Mouse (Mus musculus): ENCODE measurements around the gene Hoxd4. TPM values are rescaled to one million over a fixed set of nuclear protein-coding genes. Genes with fewer than 3 reads are reported as not detected.

The Hoxd4 gene
- polyA plus RNA-seq, 1 experiment: 0.63 TPM

DNA sequence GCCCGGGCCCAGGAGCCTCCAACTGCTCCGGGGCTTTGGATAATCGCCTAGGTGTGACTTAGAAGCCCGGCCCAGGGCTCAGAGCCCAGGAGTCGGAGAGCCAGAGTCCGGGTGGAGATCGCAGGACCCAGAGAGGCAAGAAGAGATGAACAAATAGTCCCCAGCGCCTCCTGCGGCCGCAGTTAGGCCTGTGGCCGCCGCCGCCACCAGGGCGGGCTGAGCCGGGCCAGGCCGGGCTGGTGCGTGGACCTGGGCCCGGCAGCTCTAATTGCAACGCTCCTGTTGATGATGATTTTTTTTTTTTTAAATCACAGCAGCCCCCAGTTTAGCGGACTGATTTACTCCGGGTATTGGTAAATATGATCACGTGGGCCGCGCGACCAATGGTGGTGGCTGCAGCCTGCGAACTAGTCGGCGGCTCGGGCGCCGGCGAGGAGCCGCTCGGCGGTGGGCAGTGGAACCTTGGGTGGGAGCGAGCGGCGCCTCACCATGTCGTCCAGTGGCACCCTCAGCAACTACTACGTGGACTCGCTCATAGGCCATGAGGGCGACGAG lies 14.1 kb upstream of the Hoxd4 start, which contains the start of gene Hoxd9:
Hoxd9 (plus strand) TSS at position 161 of the 555 bp plus-strand sequence.
- no peak within 1 kb of the TSS for H3K4me3 ChIP-seq (replicated peaks; ENCODE audit: extremely low read depth, low read depth, low read length)
- peaks cover 4% of the 10 kb centered on the region; the same call in 1 of the 2 replicates for H3K4me1 ChIP-seq (ENCODE audit: control insufficient read depth, insufficient read depth, low read length)
- no peak for DNase-seq
- no peak for TF ChIP-seq POLR2A (IDR thresholded peaks at IDR 0.05; ENCODE audit: borderline replicate concordance, extremely low read depth, low read depth, low read length)
- no peak for TF ChIP-seq CTCF (IDR thresholded peaks at IDR 0.05; ENCODE audit: insufficient read depth, low read length)
- WGBS: 3% methylated on average over 43 of the region's 43 CpGs

DNA sequence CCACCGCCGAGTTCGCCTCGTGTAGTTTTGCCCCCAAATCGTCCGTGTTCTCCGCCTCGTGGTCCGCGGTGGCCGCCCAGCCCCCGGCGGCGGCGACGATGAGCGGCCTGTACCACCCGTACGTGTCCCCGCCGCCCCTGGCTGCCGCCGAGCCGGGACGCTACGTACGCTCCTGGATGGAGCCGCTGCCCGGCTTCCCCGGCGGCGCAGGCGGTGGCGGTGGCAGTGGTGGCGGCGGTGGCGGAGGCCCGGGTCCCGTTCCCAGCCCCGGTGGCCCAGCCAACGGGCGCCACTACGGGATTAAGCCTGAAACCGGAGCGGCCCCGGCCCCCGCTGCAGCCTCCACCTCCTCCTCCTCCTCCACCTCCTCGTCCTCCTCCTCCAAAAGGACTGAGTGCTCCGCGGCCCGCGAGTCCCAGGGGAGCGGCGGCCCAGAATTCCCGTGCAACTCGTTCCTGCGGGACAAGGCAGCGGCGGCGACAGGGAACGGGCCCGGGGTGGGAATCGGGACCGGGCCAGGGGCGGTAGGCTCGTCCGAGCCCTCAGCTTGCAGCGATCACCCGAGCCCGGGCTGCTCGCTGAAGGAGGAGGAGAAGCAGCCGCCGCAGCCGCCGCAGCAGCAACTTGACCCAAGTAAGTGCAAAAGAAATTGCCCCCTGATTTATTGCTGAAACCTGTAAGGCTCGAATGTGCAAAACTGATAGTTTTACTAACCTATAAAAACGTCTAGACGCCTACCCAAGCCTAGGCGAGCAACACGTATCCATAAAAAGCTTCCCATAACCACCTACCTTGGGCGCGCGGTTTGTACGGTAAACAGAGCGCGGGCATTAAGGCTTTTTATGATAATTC lies 13.3 kb upstream of the Hoxd4 start:
- TF ChIP-seq CTCF (IDR thresholded peaks at IDR 0.05; ENCODE audit: insufficient read depth, low read length) (no peak), POLR2A (IDR thresholded peaks at IDR 0.05; ENCODE audit: borderline replicate concordance, extremely low read depth, low read depth, low read length) (no peak)
- WGBS: 3% methylated on average over 86 of the region's 86 CpGs
- no peak overlapping the region for H3K4me3 ChIP-seq (replicated peaks; ENCODE audit: extremely low read depth, low read depth, low read length)
- no peak for DNase-seq
- H3K4me1 ChIP-seq (ENCODE audit: control insufficient read depth, insufficient read depth, low read length): peaks cover 4% of the 10 kb centered on the region; the same call in 1 of the 2 replicates

GRCm38 (mm10) chr2:74699053-74699430 lies 12.7 kb upstream of the Hoxd4 start:
- TF ChIP-seq POLR2A (IDR thresholded peaks at IDR 0.05; ENCODE audit: borderline replicate concordance, extremely low read depth, low read depth, low read length): no peak
- no peak for TF ChIP-seq CTCF (IDR thresholded peaks at IDR 0.05; ENCODE audit: insufficient read depth, low read length)
- DNase-seq: no peak
- 7% methylated on average over 17 of the region's 17 CpGs for WGBS
- Histone ChIP-seq H3K4me3 (replicated peaks; ENCODE audit: extremely low read depth, low read depth, low read length) (no peak overlapping the region), H3K4me1 (ENCODE audit: control insufficient read depth, insufficient read depth, low read length) (peaks cover 4% of the 10 kb centered on the region; the same call in 1 of the 2 replicates)

GRCm38 (mm10) chr2:74699664-74700545 lies 11.8 kb upstream of the Hoxd4 start:
- no peak for TF ChIP-seq CTCF (IDR thresholded peaks at IDR 0.05; ENCODE audit: insufficient read depth, low read length)
- no peak for DNase-seq
- WGBS: 10% methylated on average over 23 of the region's 23 CpGs
- Histone ChIP-seq H3K4me3 (replicated peaks; ENCODE audit: extremely low read depth, low read depth, low read length) (no peak overlapping the region), H3K4me1 (ENCODE audit: control insufficient read depth, insufficient read depth, low read length) (peaks cover 4% of the 10 kb centered on the region; the same call in 1 of the 2 replicates)

DNA sequence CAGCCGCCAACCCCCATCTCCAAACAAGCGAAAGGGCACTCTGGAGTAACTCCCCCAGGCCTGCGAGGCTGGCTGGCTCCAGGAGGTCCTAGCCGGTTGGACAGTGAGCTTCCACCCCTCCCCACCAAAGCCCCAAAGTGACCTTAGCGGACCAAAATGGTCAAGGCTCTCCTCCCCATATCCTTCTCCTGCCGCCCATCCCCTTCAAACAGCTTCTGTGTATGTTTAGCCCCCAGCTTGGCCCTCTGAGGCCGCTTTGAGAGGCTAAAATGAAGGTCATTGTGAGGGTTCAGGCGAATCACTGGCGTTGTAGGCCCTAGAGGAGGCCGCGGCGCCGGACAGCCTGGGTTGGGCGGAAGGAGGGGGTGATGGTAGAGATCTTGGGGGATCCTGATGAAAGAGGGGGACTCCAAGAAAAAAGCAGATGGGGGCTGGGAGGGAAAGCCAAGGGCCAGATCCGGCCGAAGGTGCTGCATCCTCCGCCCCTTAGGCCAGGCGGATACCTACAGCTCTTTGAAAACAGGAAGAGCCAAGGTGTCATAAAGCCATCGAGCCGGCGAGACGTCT lies 11.1 kb upstream of the Hoxd4 start:
- H3K4me3 ChIP-seq (replicated peaks; ENCODE audit: extremely low read depth, low read depth, low read length): no peak overlapping the region
- no peak for DNase-seq
- TF ChIP-seq POLR2A (IDR thresholded peaks at IDR 0.05; ENCODE audit: borderline replicate concordance, extremely low read depth, low read depth, low read length) (no peak), CTCF (IDR thresholded peaks at IDR 0.05; ENCODE audit: insufficient read depth, low read length) (no peak)
- peaks cover 4% of the 10 kb centered on the region; the same call in 1 of the 2 replicates for H3K4me1 ChIP-seq (ENCODE audit: control insufficient read depth, insufficient read depth, low read length)
- WGBS: 12% methylated on average over 22 of the region's 22 CpGs

GRCm38 (mm10) chr2:74701949-74702819 lies 9.5 kb upstream of the Hoxd4 start:
- peaks cover 4% of the 10 kb centered on the region; the same call in 1 of the 2 replicates for H3K4me1 ChIP-seq (ENCODE audit: control insufficient read depth, insufficient read depth, low read length)
- H3K4me3 ChIP-seq (replicated peaks; ENCODE audit: extremely low read depth, low read depth, low read length): no peak overlapping the region
- peak; percentile 72 for DNase-seq
- TF ChIP-seq POLR2A (IDR thresholded peaks at IDR 0.05; ENCODE audit: borderline replicate concordance, extremely low read depth, low read depth, low read length) (no peak), CTCF (IDR thresholded peaks at IDR 0.05; ENCODE audit: insufficient read depth, low read length) (peak; percentile 95)
- WGBS: 17% methylated on average over 17 of the region's 17 CpGs

DNA sequence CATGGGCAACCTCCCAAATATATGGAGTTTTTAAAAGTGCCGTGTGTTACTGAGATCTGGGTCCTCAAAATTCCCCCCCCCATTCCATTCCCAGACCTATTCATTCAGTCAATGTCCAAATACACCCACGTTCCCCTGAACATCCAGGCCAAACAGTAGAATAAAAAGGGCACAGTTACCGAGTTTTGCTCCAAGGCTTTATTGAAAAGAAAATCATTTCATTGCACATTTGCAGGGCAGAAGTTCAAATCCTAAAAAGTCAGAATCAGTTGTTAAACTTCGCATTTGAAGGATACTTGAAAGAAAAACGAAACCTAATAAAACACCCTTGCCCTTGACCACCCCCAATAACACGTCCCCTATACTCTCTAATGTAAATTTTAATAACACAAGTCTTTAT lies 8.9 kb upstream of the Hoxd4 start:
- no peak for DNase-seq
- no peak for TF ChIP-seq POLR2A (IDR thresholded peaks at IDR 0.05; ENCODE audit: borderline replicate concordance, extremely low read depth, low read depth, low read length)
- TF ChIP-seq CTCF (IDR thresholded peaks at IDR 0.05; ENCODE audit: insufficient read depth, low read length): no peak
- Histone ChIP-seq H3K4me3 (replicated peaks; ENCODE audit: extremely low read depth, low read depth, low read length) (no peak overlapping the region), H3K4me1 (ENCODE audit: control insufficient read depth, insufficient read depth, low read length) (peaks cover 4% of the 10 kb centered on the region; the same call in 1 of the 2 replicates)
- 29% methylated on average over 6 of the region's 6 CpGs for WGBS

- H3K4me1 ChIP-seq (ENCODE audit: control insufficient read depth, insufficient read depth, low read length): peaks cover 1% of the 10 kb centered on the region; the same call in 1 of the 2 replicates
- WGBS: 24% methylated on average over 10 of the region's 10 CpGs
- H3K4me3 ChIP-seq (replicated peaks; ENCODE audit: extremely low read depth, low read depth, low read length): no peak overlapping the region
- no peak for TF ChIP-seq CTCF (IDR thresholded peaks at IDR 0.05; ENCODE audit: insufficient read depth, low read length)
- no peak for TF ChIP-seq POLR2A (IDR thresholded peaks at IDR 0.05; ENCODE audit: borderline replicate concordance, extremely low read depth, low read depth, low read length)
- no peak for DNase-seq
Measured at GRCm38 (mm10) chr2:74703317-74703716, 8.4 kb upstream of the Hoxd4 start.
